Mouse (Mus musculus): ENCODE measurements around the gene Unc13c. TPM values are rescaled to one million over a fixed set of nuclear protein-coding genes. Genes with fewer than 3 reads are reported as not detected.

Unc13c gene
- 0.01 TPM in 1 of 2 replicates, not detected in the other for polyA plus RNA-seq (2012; rRNA removed)

DNA sequence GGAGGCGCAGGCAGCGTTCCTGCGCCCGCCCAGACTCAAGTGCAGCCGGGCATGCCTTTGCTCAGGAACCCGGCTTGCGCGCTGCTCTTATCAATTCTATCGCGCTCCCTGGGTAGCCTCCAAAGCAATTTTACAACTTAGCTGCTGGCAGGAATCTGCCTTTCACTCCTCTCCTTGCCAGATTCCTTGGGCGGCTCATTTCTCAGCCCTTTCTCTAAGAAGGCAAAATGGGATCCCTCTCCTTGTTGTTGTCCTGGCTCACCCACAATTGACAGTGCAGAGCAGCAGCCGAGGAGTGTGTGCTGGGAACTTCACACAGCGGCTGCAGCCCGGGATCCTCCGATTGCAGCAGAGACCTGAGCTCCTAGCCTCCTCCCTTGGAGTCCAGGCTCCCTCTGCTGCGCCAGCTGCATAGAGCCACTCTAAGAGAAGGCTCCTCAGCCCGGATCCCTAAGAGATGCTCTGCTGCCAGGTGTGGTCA lies at the start of gene Unc13c:
Gene Unc13c (minus strand): TSS at position 326 of the 481 bp plus-strand sequence.
- no peak within 1 kb of the TSS for H3K4me3 ChIP-seq (ENCODE audit: control insufficient read depth, insufficient read depth, low read length)
- 42% methylated on average over 17 of the region's 17 CpGs for WGBS
- DNase-seq: no peak
- H3K27ac ChIP-seq (ENCODE audit: control insufficient read depth, insufficient read depth, low read length): no peak within 1 kb of the TSS
- TF ChIP-seq POLR2A (IDR thresholded peaks at IDR 0.05; ENCODE audit: control insufficient read depth, extremely low read depth, insufficient read depth, low read length, poor library complexity): no peak
- no peaks in the 10 kb centered on the region for H3K27me3 ChIP-seq (ENCODE audit: control insufficient read depth, insufficient read depth, low read length)
- H3K4me1 ChIP-seq (replicated peaks; ENCODE audit: control insufficient read depth, insufficient read depth, low read length): no peaks in the 10 kb centered on the region
- H3K36me3 ChIP-seq (ENCODE audit: control insufficient read depth, insufficient read depth, low read length): no peaks in the 10 kb centered on the region

- no peaks in the 10 kb centered on the region for H3K36me3 ChIP-seq (ENCODE audit: control insufficient read depth, insufficient read depth, low read length)
- TF ChIP-seq CTCF (IDR thresholded peaks at IDR 0.05; ENCODE audit: borderline replicate concordance, control insufficient read depth, extremely low read depth, insufficient read depth, low read length, poor library complexity) (no peak), POLR2A (IDR thresholded peaks at IDR 0.05; ENCODE audit: control insufficient read depth, extremely low read depth, insufficient read depth, low read length, poor library complexity) (no peak)
- H3K4me1 ChIP-seq (replicated peaks; ENCODE audit: control insufficient read depth, insufficient read depth, low read length): no peaks in the 10 kb centered on the region
- no peaks in the 10 kb centered on the region for H3K27me3 ChIP-seq (ENCODE audit: control insufficient read depth, insufficient read depth, low read length)
- WGBS: 84% methylated on average over 7 of the region's 7 CpGs
- H3K4me3 ChIP-seq (ENCODE audit: control insufficient read depth, insufficient read depth, low read length): no peak overlapping the region
- no peak overlapping the region for H3K27ac ChIP-seq (ENCODE audit: control insufficient read depth, insufficient read depth, low read length)
- no peak for DNase-seq
These were observed 39.4 kb upstream of the Unc13c start for GRCm38 (mm10) chr9:74007976-74008686.

- Histone ChIP-seq H3K36me3 (ENCODE audit: control insufficient read depth, insufficient read depth, low read length) (no peaks in the 10 kb centered on the region), H3K4me3 (ENCODE audit: control insufficient read depth, insufficient read depth, low read length) (no peak overlapping the region), H3K4me1 (replicated peaks; ENCODE audit: control insufficient read depth, insufficient read depth, low read length) (no peaks in the 10 kb centered on the region), H3K27ac (ENCODE audit: control insufficient read depth, insufficient read depth, low read length) (no peak overlapping the region), H3K27me3 (ENCODE audit: control insufficient read depth, insufficient read depth, low read length) (no peaks in the 10 kb centered on the region)
- DNase-seq: no peak
- TF ChIP-seq CTCF (IDR thresholded peaks at IDR 0.05; ENCODE audit: borderline replicate concordance, control insufficient read depth, extremely low read depth, insufficient read depth, low read length, poor library complexity) (no peak), POLR2A (IDR thresholded peaks at IDR 0.05; ENCODE audit: control insufficient read depth, extremely low read depth, insufficient read depth, low read length, poor library complexity) (no peak)
- 44% methylated on average over 6 of the region's 6 CpGs for WGBS
These were observed 33.7 kb upstream of the Unc13c start for GRCm38 (mm10) chr9:74002388-74002990.

DNA sequence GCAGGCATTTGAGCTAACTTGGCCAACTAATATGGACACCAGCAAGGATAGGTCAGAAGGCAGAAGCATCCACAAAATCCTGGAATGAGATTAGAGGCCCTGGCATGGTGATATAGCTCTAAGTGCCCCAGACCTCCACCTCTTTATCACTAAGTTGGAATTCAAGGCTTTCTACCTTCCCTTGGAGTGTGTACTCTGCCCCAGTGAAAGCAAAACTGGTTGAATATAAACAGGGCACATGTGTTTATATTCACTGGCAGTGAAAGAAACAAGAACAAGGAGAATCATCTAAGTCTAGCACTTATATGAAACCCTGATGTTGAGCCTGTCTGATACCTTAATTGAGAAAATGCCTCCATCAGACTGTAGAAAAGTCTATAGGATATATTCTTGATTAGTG lies 19.3 kb upstream of the Unc13c start:
- Histone ChIP-seq H3K36me3 (ENCODE audit: control insufficient read depth, insufficient read depth, low read length) (no peaks in the 10 kb centered on the region), H3K4me1 (replicated peaks; ENCODE audit: control insufficient read depth, insufficient read depth, low read length) (no peaks in the 10 kb centered on the region), H3K4me3 (ENCODE audit: control insufficient read depth, insufficient read depth, low read length) (no peak overlapping the region), H3K27ac (ENCODE audit: control insufficient read depth, insufficient read depth, low read length) (no peak overlapping the region), H3K27me3 (ENCODE audit: control insufficient read depth, insufficient read depth, low read length) (no peaks in the 10 kb centered on the region)
- DNase-seq: no peak
- TF ChIP-seq CTCF (IDR thresholded peaks at IDR 0.05; ENCODE audit: borderline replicate concordance, control insufficient read depth, extremely low read depth, insufficient read depth, low read length, poor library complexity): no peak
- no peak for TF ChIP-seq POLR2A (IDR thresholded peaks at IDR 0.05; ENCODE audit: control insufficient read depth, extremely low read depth, insufficient read depth, low read length, poor library complexity)

DNA sequence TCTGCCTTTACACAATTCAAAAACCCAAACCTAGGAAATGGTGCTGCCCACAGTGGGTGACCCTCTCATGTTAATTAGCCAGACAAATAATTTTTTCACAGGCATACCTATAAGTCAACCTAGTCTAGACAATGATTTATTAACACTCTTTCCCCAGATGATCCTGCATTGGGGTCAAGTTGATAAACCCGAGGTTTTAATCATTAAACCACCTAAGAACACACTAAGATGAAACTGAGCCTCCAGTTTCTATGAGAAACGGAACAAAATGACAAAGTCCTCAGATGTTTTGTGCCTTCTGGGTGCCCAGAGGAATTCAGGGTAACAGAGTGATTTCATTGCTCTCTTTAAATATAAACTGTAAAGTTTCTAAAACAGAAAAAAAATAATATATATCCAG lies 18.5 kb upstream of the Unc13c start:
- Histone ChIP-seq H3K27ac (ENCODE audit: control insufficient read depth, insufficient read depth, low read length) (no peak overlapping the region), H3K27me3 (ENCODE audit: control insufficient read depth, insufficient read depth, low read length) (no peaks in the 10 kb centered on the region), H3K4me3 (ENCODE audit: control insufficient read depth, insufficient read depth, low read length) (no peak overlapping the region), H3K4me1 (replicated peaks; ENCODE audit: control insufficient read depth, insufficient read depth, low read length) (no peaks in the 10 kb centered on the region), H3K36me3 (ENCODE audit: control insufficient read depth, insufficient read depth, low read length) (no peaks in the 10 kb centered on the region)
- no peak for DNase-seq
- WGBS: 82% methylated on average over 2 of the region's 2 CpGs
- TF ChIP-seq CTCF (IDR thresholded peaks at IDR 0.05; ENCODE audit: borderline replicate concordance, control insufficient read depth, extremely low read depth, insufficient read depth, low read length, poor library complexity) (no peak), POLR2A (IDR thresholded peaks at IDR 0.05; ENCODE audit: control insufficient read depth, extremely low read depth, insufficient read depth, low read length, poor library complexity) (no peak)

GRCm38 (mm10) chr9:73982597-73983344 lies 14.0 kb upstream of the Unc13c start:
- H3K36me3 ChIP-seq (ENCODE audit: control insufficient read depth, insufficient read depth, low read length): no peaks in the 10 kb centered on the region
- 10% methylated on average over 6 of the region's 6 CpGs for WGBS
- peak; percentile 11 for DNase-seq
- no peak overlapping the region for H3K27ac ChIP-seq (ENCODE audit: control insufficient read depth, insufficient read depth, low read length)
- no peak for TF ChIP-seq CTCF (IDR thresholded peaks at IDR 0.05; ENCODE audit: borderline replicate concordance, control insufficient read depth, extremely low read depth, insufficient read depth, low read length, poor library complexity)
- TF ChIP-seq POLR2A (IDR thresholded peaks at IDR 0.05; ENCODE audit: control insufficient read depth, extremely low read depth, insufficient read depth, low read length, poor library complexity): no peak
- no peak overlapping the region for H3K4me3 ChIP-seq (ENCODE audit: control insufficient read depth, insufficient read depth, low read length)
- H3K27me3 ChIP-seq (ENCODE audit: control insufficient read depth, insufficient read depth, low read length): no peaks in the 10 kb centered on the region
- H3K4me1 ChIP-seq (replicated peaks; ENCODE audit: control insufficient read depth, insufficient read depth, low read length): no peaks in the 10 kb centered on the region
